Mouse (Mus musculus): ENCODE measurements around the gene Parp8.

Parp8 gene

DNA sequence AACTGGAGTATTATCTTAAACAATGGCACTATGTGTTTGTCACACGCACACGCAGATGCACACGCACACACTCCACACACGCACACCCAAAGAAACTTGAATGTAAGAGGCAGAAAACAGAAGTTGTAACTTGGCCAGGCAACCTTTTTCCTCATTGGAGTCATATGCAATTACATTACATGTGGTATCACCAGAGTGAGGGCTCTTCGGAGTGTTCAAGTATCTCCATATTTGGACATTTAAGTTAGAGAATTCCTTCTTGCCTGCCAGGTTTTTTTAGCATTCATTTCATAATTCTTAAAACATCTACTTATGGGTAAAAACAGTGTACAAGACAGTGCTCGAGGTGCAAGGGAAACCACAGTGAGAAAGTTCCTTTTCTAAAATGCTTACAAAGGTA, 6.7 kb downstream of the Parp8 start:
- in situ Hi-C loops (cut with MboI, MseI) = loop anchor here (5.0 kb wide), 1 partner anchor 36 kb away; no protein-coding TSS in a partner anchor

DNA sequence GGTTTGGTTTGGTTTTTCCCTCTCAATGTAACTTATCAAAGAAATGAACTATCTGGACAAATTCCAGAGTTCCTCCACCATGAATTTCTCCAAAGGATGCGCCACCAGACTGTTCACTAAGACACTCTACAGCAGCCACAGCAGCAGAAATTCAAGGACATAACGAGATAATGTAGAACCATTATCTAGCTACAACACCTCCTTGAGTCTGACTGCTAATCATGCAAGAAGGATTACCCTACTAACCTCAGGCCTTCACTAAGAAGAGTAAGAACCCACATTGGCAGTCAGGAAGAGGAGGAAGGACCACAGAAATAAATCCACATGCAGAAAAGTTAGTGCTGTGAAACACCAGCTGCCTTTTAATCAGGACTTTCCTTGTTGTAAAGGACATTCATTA, 11.8 kb downstream of the Parp8 start:
- in situ Hi-C loops (cut with MboI, MseI) = no loop called here

DNA sequence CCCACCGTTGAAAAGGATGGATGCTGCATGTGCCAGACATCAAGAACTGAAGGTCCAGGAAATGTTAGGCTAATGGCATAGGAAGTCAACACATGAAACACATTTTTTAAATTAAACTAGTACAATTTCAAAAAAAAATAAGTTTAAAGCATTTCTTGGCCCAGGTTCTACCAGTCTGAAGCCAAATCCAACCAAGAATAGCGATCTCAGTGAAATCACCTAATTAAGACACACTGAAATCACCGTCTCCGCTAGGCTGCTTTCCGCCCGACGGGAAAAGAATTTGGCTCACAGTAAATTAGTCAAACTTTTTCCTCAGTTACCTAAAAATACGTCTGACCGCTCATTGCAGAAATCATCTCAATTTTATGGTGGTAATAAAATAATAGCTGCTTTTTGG, 13.3 kb downstream of the Parp8 start:
- in situ Hi-C loops (cut with MboI, MseI) = no loop called here

DNA sequence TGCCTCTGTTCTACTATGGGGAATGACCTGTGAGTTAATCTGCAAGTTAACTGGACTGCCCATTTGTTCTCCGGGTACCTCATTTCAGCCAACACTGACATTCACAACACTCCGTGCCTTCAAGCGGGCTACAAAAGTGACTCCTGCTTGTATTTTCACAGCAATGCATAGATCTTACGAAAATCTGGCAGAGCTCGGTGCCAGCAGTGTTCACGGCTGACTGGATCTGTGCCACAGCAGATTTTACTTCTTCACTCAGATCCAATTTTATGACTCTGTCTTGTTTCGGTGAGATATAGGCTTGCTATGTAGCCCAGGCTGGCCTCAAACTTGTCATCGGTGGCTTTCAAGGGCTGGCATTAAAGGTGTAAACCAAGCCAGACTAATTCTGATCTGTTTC, 15.2 kb downstream of the Parp8 start:
- in situ Hi-C loops (cut with MboI, MseI) = no loop called here

DNA sequence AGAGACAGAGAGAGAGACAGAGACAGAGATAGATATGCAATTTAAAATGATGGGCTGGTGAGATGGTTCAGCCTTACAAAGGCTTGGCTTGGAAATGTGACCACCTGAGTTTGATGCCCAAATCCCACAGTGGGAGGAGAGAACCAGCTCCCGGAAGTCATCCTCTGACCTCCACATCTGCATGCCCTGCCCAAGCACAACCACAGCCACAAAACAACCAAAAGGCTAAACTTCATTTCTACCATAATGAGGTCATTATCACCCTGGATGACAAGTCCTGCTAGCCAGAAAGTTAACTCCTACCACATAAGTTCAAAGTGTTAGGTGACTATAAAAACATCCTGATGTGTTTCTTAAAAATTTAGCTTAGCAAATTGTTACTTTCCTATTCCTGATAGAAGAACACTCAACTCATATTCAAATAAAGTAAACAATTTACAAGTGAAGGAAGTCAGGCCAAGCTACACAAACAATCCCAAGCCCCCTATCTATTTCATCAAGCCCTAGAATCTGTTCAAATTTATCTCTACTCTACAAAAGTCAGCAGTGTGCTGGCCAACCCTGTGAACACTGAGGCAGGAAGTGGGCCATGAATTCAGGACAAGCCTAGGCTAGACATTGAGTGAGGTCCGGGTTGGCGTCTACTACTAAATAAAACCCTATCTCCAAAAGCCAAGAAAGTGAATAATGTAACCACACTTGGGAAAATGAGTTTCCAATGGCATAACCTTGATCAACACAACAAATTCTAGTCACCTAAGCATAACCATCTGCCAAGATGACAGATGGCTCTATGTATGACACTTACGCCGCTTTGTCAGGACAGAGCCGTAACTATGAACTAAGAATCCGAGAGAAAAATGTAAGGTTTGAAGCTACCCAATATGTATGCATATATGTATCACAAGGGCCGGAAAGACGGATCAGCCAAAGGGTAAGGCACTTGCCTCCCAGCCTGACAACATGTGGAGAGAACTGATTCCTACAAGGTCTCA, 17.0 kb downstream of the Parp8 start:
- in situ Hi-C loops (cut with MboI, MseI) = no loop called here

DNA sequence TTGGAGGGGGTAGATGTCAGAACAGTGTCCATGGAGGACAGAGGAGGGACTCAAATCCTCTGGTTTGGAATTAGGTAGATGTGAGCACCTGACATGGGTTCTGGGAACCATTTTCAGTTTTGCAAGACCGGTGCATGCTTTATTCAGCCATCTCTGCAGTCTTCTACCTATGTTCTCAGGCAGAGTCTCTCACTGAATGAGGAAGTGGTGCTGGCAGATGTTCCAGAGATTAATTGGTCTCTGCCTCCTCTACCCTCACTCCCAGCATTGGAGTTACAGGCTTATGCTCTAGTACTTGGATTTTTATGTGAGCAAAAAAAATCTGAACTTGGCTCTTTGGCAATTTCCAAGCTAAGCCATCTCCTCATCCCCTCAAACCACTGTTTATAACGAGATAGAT, 17.8 kb downstream of the Parp8 start:
- in situ Hi-C loops (cut with MboI, MseI) = no loop called here

DNA sequence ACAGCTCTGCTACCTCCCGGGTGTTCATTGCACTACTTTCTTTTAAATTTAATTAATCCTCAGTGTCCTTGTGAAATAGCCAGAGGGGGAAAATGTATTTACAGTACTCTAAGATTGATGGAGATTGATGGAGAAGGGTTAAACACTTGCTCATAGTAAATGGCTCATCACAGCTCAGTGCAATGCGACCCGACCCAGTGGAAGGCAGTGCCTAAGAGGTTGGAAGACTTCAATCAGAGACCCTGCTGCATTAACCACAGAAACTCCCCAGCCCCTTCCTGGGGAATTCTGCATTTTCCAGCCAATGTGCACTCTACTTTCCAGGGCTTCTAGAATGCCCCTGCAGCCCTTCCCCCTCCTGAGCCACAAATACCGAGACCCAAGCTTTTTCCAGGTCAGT, 18.7 kb downstream of the Parp8 start:
- in situ Hi-C loops (cut with MboI, MseI) = no loop called here

DNA sequence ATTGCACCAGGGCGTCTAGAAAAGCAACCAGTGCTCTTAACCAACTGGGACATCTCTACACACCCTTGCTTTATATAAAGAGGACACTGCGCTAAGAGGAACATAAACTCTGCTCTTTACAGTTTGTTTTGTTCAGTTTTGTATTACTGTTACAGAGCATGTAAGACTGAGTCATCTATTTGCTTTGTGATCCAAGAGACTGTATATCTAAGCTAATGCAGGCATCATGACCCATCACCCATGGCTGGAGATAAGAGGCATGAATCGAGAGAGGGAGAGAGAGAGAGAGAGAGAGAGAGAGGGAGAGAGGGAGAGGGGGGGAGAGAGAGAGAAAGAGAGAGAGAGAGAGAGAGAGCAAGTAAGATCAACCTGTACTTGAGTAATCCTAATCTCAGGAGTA, 24.8 kb downstream of the Parp8 start:
- in situ Hi-C loops (cut with MboI, MseI) = no loop called here

DNA sequence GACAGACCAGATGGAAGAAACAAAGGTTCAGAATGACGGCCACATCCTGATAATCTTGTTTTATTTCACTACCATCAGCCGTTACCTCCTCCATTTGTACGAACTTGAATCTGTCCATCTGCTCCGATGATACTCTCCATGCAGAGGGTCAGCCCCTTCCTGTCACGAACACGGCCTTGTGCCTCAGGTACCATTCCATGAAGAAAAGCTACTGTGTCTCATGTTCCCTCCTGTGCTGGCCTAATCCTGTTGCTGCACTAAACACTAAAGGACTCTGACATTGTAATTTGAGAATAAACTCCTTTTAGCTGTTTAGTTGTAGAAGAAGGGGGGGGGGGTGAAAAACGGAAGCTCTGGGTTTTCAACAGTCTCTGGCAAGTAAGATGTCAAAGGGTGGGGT, 33.8 kb downstream of the Parp8 start:
- in situ Hi-C loops (cut with MboI, MseI) = no loop called here

DNA sequence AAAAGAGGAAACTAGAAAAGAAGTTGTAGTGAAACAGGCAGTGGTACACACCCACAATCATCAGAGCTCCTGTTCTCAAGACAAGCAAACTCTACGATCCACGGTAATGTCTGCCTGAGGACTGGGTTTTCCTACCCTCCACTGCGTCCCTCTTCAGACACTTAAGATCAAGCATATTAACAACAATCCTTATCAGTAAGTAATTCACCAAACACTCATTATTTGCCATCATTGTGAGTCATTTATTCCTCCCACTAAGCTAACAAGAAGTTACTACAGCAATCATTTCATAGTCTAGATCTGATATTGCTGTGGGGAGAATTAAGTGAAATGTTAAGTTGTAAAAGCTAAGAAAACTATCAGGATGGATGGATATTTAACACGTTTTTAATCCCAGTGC, 35.0 kb downstream of the Parp8 start:
- in situ Hi-C loops (cut with MboI, MseI) = no loop called here

DNA sequence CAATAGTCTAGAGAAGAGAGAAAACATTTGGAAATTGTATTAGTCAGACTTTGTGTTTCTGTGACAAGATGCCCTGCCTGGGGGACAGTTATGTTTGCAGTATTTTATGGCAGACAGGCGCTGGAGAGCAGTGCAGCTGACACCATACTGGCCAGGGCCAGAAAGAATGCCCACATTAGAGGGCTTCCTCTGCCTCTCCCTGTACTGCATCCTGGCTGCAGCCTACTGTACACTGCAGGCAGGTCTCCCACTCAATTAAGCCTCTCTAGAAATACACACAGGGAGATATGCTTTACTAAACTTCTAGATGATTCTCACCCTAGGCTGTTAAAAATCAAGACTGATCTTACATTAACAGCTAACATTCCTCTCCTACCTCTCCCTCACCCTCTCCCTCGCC, 36.6 kb downstream of the Parp8 start:
- in situ Hi-C loops (cut with MboI, MseI) = no loop called here

DNA sequence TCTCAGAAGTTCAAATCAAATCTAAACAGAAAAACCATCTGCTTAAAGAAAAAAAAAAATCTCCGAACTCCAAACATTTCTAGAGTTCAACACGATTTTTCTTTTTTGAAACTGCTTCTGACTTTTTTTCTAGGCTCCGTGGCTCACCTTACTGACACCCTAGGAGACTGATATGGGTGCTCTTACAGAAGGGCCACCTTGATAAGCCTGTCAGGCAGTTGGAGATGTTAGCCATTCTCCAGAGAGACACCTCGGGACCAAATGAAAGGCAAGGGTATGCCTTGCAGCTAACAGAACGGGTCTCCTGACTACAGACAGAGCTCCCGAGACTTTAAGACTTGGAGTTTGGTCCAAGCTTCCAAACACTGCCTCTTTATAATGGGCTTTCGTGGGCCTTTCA, 37.1 kb downstream of the Parp8 start:
- in situ Hi-C loops (cut with MboI, MseI) = no loop called here

DNA sequence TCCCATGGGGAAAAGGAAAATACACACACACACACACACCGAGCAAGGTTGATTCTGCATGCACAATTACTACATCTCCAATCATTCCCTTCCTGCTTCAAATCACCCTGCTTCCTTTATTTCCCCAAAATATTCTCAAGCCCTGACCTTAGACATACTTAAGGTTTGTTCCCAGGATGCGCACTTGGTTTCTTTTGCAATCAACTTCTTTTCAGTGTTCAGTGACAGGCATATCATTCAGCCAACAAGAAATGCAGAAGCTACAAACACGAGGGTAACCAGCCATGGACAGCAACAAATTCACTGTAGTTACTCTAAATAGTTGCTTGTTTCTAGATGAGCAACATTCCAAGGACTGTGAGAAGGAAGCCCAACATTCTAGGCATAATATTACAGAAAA, 38.1 kb downstream of the Parp8 start:
- in situ Hi-C loops (cut with MboI, MseI) = no loop called here

DNA sequence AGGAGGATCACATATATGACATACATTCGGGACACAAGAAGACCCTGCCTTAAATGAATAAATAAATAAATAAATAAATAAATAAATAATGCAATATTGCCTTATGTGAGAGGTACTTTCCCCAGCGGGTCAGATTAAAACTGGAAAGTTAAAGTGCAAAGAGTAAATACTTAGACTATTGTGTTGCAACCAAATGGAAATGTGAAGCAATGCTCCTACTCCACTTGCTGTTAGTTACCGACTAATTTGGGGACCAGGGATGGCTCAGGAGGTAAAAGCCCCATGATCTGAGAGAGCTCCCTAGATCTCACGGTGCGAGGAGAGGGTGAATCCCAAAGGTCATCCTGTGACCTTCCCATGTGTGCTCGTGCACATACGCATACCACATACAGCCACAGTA, 38.7 kb downstream of the Parp8 start:
- in situ Hi-C loops (cut with MboI, MseI) = no loop called here

DNA sequence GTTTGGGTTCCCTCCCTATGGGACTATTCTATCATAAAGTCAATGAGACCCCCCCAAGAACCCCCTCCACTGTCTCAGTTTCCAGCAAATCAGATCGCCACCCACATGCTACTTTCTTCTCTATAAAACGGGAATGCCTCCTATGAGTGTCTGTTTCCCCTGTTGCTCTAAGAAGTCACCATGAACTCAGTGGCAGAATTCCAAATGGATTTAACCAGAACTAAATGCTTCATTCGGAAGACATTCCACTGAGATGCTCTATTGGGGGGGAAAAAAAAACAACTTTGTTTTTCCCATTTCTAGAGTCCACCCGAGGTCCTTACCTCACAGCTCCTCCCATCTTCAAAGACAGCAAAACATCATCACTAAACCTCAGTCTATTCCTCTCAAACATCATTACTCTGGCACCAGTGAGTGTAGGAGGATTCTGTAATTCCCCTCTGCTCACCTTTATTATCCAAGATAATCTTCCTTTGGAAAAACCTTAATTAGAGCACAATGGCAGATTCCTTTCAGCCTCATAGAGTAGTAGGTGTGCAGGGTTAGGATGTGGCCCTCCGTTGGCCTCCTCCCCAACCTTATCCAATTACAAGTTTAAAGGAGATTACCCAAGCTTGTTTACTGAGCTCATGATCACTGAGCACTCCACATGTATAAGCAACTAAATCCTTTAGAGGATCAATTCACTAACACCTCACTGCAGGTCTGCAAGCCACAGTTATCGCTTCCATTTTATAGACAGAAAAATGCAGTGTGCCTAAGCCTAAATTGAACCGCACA, 51.1 kb downstream of the Parp8 start:
- in situ Hi-C loops (cut with MboI, MseI) = no loop called here

DNA sequence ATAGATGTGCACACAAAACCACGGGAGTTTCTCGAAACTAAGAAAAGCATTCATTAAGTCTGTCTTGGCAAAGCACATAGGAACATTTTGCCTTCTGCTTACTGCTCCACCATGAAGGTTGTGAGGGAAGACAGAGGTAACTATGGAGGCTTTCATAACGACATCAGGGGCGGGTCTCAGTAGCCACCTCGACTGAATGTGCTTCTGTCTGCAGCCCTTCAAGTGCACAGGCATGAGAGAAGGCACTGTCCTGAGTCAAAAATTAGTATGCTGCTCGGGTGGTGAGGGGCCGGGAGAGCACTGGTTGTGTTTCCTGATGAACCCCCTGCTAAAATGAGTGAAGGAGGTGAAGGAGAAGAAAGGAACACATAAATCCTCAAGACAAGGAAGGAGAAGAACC, 51.8 kb downstream of the Parp8 start:
- in situ Hi-C loops (cut with MboI, MseI) = no loop called here

DNA sequence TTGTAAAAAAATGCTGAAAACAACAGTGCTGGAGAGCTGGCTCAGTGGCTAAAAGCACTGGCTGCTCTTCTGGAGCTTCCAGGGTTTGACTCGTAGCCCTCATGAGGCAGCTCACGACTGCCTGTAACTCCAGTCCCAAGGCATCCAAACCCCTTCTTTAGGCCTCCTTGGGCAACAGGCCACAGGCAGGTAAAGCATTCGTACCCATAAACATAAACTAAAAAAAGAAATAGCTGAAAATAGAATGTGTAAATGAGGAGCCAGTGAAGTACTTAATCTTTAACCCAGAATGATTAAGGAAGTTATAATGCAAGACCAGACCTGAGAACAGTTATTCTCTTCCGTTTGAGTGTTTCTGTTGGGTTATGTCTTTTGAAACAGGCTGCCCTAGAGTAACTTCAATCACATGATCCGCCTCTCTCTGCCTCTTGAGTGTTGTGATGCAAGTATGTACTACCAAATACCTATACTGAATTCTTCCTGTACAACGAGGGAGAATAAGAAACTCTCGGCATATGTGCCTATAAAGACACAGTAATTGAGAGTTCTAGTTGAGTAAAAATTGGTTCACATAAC, 53.2 kb downstream of the Parp8 start:
- in situ Hi-C loops (cut with MboI, MseI) = no loop called here

DNA sequence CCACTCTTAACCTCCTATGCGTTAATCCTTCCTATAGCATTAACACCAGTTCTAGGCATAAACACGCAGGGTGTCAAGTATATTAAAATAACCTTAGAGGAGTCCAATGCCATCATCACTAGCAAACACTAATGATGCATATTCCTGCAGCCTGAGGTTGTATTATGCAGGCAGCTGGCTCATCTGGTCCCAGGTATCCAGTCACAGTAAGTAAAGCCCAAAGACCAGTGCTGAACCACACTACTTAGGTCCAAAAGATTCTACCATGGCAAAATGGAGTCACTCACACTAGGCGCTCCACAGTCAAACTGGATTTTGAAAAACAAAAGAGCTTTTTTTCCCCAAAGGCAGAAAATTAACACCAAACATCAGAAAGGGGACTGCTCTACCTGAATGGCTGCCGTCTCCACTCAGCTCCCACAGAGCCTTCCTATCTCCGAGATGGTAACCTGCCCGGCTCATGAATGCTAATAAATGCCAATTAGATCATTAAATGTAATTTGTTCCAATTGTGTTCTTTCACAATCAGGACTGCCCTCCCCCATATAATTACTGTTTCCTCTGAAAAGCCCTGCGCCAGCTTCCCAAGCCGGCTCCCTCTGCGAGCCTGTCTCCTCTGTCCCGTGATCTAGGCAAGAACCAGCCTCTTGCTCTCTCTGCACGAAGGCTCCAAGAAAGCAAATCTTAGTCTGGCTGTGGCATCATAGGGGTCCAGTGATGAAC, 54.5 kb downstream of the Parp8 start:
- in situ Hi-C loops (cut with MboI, MseI) = no loop called here

DNA sequence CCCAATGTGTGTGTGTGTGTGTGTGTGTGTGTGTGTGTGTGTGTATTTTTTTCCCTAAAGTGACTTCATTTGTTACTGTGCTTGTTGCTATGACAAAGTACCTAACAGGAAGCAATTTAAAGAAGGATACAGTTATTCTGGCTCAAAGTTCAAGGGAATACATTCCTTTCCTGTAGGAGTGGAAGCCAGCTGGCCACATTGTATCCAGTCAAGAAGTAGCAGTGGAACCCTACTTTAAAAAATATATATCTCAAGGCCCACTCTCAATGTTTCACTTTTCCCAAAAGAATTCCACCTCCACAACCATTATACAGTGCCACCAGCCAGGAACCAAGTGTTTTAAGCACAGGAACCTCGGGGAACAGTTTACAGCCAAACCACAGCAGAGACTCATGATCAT, 55.7 kb downstream of the Parp8 start:
- in situ Hi-C loops (cut with MboI, MseI) = no loop called here

DNA sequence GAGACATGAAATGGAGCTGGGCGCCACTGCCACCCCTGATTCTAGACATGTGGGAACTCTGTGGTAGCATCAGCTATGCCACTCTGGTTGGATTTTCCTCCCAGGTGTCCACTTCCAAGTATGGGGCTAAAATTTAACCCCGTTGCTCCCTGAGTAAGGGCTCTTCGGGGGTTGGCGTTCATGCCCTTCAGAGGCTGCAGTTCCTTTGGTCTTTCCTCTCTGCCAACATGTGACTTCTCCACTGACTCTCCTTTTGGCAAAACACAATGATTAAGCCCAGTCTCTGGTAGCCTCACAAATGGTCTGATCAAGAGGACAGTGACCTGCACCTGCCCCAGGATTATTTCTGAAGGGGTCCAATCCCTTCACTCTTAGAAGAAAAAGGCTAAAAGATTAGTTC, 56.4 kb downstream of the Parp8 start:
- in situ Hi-C loops (cut with MboI, MseI) = no loop called here

DNA sequence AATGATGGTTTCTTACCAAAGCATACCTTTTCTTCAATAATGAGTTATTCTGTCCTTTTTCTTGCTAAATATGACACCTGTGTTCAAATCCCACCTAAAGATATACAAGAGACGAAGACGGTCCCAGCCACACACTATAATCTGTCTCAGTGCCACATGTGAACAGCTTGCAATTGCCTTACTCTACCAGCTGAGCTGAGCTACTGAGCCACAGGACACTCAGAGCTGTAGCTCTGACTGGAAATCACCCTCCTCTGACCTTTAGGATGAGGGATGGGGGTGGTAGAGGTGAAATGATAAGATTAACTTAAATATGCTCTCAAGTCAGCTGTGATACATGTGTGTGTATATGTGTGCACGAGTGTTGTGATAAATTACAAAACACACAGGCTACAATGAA, 57.9 kb downstream of the Parp8 start:
- in situ Hi-C loops (cut with MboI, MseI) = no loop called here
